Mouse (Mus musculus): Measurements from ENCODE around the gene Tlk2. TPM values are rescaled to one million over a fixed set of nuclear protein-coding genes. Genes with fewer than 3 reads are reported as not detected.

Tlk2 gene
- polyA plus RNA-seq, 1 experiment from 2014 or later = 21.5 TPM

- WGBS = 46% methylated on average over 10 of the region's 10 CpGs
- no peak overlapping the region for H3K27ac ChIP-seq
- no peak overlapping the region for H3K9ac ChIP-seq
- no peaks in the 10 kb centered on the region for H3K27me3 ChIP-seq
- H3K4me2 ChIP-seq (replicated peaks) = no peak overlapping the region
- no peak overlapping the region for H3K4me3 ChIP-seq
- no peak for ATAC-seq (ENCODE audit: low FRiP score, low read depth)
- no peaks in the 10 kb centered on the region for H3K9me3 ChIP-seq
- peaks cover 79% of the 10 kb centered on the region for H3K36me3 ChIP-seq
- H3K4me1 ChIP-seq = peaks cover 13% of the 10 kb centered on the region; the same call in 1 of the 2 replicates
Measured at GRCm38 (mm10) chr11:105331732-105332131, 153.1 kb downstream of the Tlk2 start.

GRCm38 (mm10) chr11:105332468-105332867 is 153.9 kb downstream of the Tlk2 start:
- no peaks in the 10 kb centered on the region for H3K9me3 ChIP-seq
- ATAC-seq (ENCODE audit: low FRiP score, low read depth) = no peak
- H3K27ac ChIP-seq = no peak overlapping the region
- no peak overlapping the region for H3K4me3 ChIP-seq
- peaks cover 75% of the 10 kb centered on the region for H3K36me3 ChIP-seq
- H3K4me2 ChIP-seq (replicated peaks) = no peak overlapping the region
- peaks cover 13% of the 10 kb centered on the region; the same call in 1 of the 2 replicates for H3K4me1 ChIP-seq
- H3K9ac ChIP-seq = no peak overlapping the region
- WGBS = 54% methylated on average over 8 of the region's 8 CpGs
- no peaks in the 10 kb centered on the region for H3K27me3 ChIP-seq

Other genes starting within 250 kb of the Tlk2 start
- 0.57 TPM in 1 of 2 replicates, not detected in the other for gene Efcab3, start 115.2 kb upstream of the Tlk2 start, polyA plus RNA-seq (2015; fragmentation: Nextera tagmentation; extraction: Ambion mirVana)
- gene Mettl2, start 52.4 kb upstream of the Tlk2 start, polyA plus RNA-seq (2015; fragmentation: Nextera tagmentation; extraction: Ambion mirVana) = 51.7 and 52.1 TPM in 2 replicates
- gene Gm10842, start 31.9 kb upstream of the Tlk2 start, polyA plus RNA-seq (2015; fragmentation: Nextera tagmentation; extraction: Ambion mirVana) = not detected in 2 replicates
- 28.6 and 32.8 TPM in 2 replicates for gene Mrc2, start 113.8 kb downstream of the Tlk2 start, polyA plus RNA-seq (2015; fragmentation: Nextera tagmentation; extraction: Ambion mirVana)